Mouse (Mus musculus): Measurements from ENCODE around the gene Msi2.

DNA sequence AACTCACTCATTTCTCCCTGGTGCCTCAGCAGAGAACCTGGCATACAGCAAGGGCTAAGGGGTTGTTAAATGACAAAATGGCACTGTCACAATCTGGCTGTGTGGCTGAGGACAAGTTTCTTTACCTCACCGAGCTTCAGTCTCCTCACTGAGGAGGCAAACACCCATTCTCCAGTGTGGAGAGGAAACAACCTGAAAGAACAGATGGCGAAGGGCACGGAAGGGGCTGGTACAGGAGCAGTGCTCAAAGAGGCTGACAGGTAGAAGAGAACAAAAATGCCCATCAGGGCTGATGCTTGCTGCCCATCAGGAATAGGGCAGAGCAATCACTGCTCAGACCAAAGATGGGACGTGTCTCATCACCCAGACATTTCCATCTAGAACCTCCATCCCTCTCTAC is 208.8 kb downstream of the Msi2 start:
- TF ChIP-seq CTCF (IDR thresholded peaks at IDR 0.05; ENCODE audit: low read depth): no peak
- TF ChIP-seq EP300 (IDR thresholded peaks at IDR 0.05; ENCODE audit: low read depth): no peak
